Mouse (Mus musculus) liver, adult 10 weeks (tissue): Measurements from ENCODE around the gene Dcun1d4. TPM values are rescaled to one million over a fixed set of nuclear protein-coding genes. Genes with fewer than 3 reads are reported as not detected.

Source experiments
- polyA plus RNA-seq: library from polyadenylated mRNA; stranded (reverse); fragments of 350-450 nt; fragmentation: Illumina TruSeq; extraction: RNeasy Lipid Tissue Mini Kit (QIAGEN cat#74804); gene quantifications from one replicate; pipeline ENCODE4 v1.2.3, GENCODE M21; 2014; ENCODE audit warnings: low read depth, low replicate concordance

The Dcun1d4 gene
- 43.3 TPM for polyA plus RNA-seq

DNA sequence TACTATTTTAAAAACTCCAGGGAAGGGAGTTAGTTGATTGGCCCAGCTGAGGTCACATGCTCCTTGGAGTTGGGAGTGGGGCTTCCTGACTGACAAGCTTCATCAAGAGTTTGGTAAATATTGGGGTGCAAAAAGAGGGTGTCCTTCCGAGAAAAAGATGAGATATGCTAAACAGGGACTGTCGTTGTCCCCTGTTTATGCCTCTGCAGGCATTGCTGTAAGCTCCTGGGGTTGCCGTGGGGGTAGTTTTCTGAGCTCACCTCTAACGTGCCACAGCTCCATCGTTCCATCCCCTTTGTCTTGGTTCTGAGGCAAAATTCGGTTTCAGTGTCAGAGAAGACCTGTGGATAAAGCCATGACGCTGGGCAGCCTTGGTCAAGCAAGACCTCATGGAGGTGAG, at the start of gene Dcun1d4:
Dcun1d4 (plus strand) TSS at position 301 of the 400 bp plus-strand sequence.

Other genes starting within 250 kb of the Dcun1d4 start
- 12.1 TPM for gene Fryl, start 224.4 kb upstream of the Dcun1d4 start, polyA plus RNA-seq
- 329 TPM for gene Ociad1, start 188.2 kb upstream of the Dcun1d4 start, polyA plus RNA-seq
- 12.1 TPM for gene Ociad2, start 140.0 kb upstream of the Dcun1d4 start, polyA plus RNA-seq
- gene Cwh43, start 74.9 kb upstream of the Dcun1d4 start, polyA plus RNA-seq = not detected
- not detected for gene Lrrc66, start 151.5 kb downstream of the Dcun1d4 start, polyA plus RNA-seq
- 1.9 TPM for gene Sgcb, start 166.8 kb downstream of the Dcun1d4 start, polyA plus RNA-seq
- gene Spata18, start 170.4 kb downstream of the Dcun1d4 start, polyA plus RNA-seq = 0.19 TPM